Mouse (Mus musculus): ENCODE measurements around the gene Pcolce. TPM values are rescaled to one million over a fixed set of nuclear protein-coding genes. Genes with fewer than 3 reads are reported as not detected.

The Pcolce gene
- polyA plus RNA-seq, 1 experiment: 368 TPM

DNA sequence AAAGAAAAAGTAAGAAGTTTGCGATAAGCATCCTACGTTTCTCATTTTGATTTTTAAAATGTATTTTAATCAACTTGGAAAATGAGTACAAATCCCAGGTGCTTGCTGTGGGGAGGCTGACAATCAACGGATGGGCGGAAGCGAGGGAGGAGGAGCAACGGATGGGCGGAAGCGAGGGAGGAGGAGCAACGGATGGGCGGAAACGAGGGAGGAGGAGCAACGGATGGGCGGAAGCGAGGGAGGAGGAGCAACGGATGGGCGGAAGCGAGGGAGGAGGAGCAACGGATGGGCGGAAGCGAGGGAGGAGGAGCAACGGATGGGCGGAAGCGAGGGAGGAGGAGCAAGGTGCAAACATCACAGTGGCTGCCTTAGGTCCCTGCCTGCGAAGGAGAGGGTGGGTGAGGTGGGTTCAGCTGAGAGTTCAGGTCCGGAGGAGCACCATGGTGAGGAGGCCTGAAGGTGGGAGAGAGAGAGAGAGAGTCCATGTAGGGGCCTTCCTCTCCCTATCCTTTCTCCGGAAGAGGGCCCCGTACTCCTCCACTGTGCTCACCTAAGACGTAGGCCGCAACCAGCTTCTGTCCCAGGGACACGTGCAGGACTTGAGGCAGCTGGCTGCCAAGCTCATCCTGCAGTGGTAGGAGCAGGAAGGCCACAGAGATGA lies 16.9 kb downstream of the Pcolce start:
- H3K36me3 ChIP-seq (ENCODE audit: control insufficient read depth, insufficient read depth): no peaks in the 10 kb centered on the region
- TF ChIP-seq USF1 (IDR thresholded peaks at IDR 0.05; ENCODE audit: low read depth) (no peak), TCF12 (IDR thresholded peaks at IDR 0.05; ENCODE audit: insufficient read depth, poor library complexity, severe bottlenecking) (no peak)
- H3K79me2 ChIP-seq (ENCODE audit: control insufficient read depth, insufficient read depth): no peaks in the 10 kb centered on the region
- no peak overlapping the region for H3K4me3 ChIP-seq
- no peaks in the 10 kb centered on the region for H3K27me3 ChIP-seq (ENCODE audit: control insufficient read depth, insufficient read depth, insufficient read length)
- H3ac ChIP-seq (ENCODE audit: control insufficient read depth, insufficient read length): no peak overlapping the region
- H3K4me2 ChIP-seq (ENCODE audit: low read depth): no peak overlapping the region

DNA sequence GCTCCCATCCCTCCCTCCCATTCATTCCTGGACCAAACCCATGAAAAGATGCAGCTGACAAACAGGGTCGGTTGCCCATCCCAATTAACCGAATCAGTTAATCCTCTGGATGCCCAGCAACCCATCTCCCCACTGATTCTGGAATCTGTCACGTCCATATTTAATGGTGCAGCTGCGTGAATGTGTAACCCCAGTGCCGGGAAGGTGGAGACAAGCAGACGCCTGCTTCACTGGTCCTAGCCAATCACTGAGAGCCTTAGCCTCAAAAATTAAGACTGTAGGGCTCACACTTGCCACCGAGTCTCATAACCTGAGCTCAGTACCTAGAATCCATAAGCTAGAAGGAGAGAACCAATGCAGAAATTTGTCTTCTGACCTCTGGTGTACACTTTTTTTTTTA lies 17.7 kb downstream of the Pcolce start:
- TF ChIP-seq E2F4 (IDR thresholded peaks at IDR 0.05; ENCODE audit: insufficient read depth): no peak
- no peak for TF ChIP-seq REST (IDR thresholded peaks at IDR 0.05; ENCODE audit: insufficient read depth, insufficient read length)
- no peak for TF ChIP-seq MYOD1 (IDR thresholded peaks at IDR 0.05; ENCODE audit: control insufficient read depth in 1 of 3, insufficient read length in 2 of 3, low read depth in 2 of 3)
- TF ChIP-seq POLR2A (IDR thresholded peaks at IDR 0.05; ENCODE audit: insufficient read length, low read depth): no peak
- TF ChIP-seq TCF12 (IDR thresholded peaks at IDR 0.05; ENCODE audit: insufficient read depth, poor library complexity, severe bottlenecking): no peak
- TF ChIP-seq TCF3 (IDR thresholded peaks at IDR 0.05; ENCODE audit: insufficient read length, low read depth): no peak
- TF ChIP-seq SRF (IDR thresholded peaks at IDR 0.05; ENCODE audit: control insufficient read depth, insufficient read length, low read depth): no peak
- no peak for TF ChIP-seq USF1 (IDR thresholded peaks at IDR 0.05; ENCODE audit: low read depth)
- TF ChIP-seq CEBPB (IDR thresholded peaks at IDR 0.05; ENCODE audit: insufficient read depth, poor library complexity, severe bottlenecking): no peak
- no peak for TF ChIP-seq MAX (IDR thresholded peaks at IDR 0.05; ENCODE audit: low read depth)
- TF ChIP-seq MYOG (IDR thresholded peaks at IDR 0.05; ENCODE audit: control insufficient read depth in 1 of 3, insufficient read depth in 1 of 3, insufficient read length in 2 of 3, low read depth in 2 of 3): no peak
- no peak for TF ChIP-seq POLR2AphosphoS2 (IDR thresholded peaks at IDR 0.05; ENCODE audit: insufficient read length, low read depth)
- H3ac ChIP-seq (ENCODE audit: control insufficient read depth, insufficient read length): no peak overlapping the region
- no peak overlapping the region for H3K4me3 ChIP-seq
- no peaks in the 10 kb centered on the region for H3K36me3 ChIP-seq (ENCODE audit: control insufficient read depth, insufficient read depth)
- no peaks in the 10 kb centered on the region for H3K79me2 ChIP-seq (ENCODE audit: control insufficient read depth, insufficient read depth)
- H3K27me3 ChIP-seq (ENCODE audit: control insufficient read depth, insufficient read depth, insufficient read length): no peaks in the 10 kb centered on the region
- H3K4me2 ChIP-seq (ENCODE audit: low read depth): no peak overlapping the region

DNA sequence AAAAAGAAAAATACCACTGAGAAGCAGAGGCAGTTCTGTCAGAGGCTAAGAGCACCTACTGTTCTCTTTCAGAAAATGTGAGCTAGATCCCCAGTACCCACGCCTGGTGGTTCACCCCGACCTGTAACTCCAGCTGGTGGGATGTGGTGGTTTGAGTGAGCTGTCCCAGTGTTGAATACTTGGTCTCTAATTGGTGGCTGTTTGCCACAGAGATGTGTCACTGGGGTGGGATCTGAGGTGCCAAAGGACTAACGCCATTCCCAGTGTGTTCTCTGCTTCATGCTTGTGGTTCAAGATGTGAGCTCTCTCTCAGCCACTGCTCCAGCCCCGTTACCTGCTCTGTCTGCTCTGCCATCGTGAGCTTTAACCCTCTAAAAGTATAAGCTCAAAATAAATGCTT lies 23.1 kb downstream of the Pcolce start:
- H3K79me2 ChIP-seq (ENCODE audit: control insufficient read depth, insufficient read depth): no peaks in the 10 kb centered on the region
- no peaks in the 10 kb centered on the region for H3K27me3 ChIP-seq (ENCODE audit: control insufficient read depth, insufficient read depth, insufficient read length)
- no peak overlapping the region for H3ac ChIP-seq (ENCODE audit: control insufficient read depth, insufficient read length)
- no peaks in the 10 kb centered on the region for H3K36me3 ChIP-seq (ENCODE audit: control insufficient read depth, insufficient read depth)
- H3K4me2 ChIP-seq (ENCODE audit: low read depth): no peak overlapping the region
- no peak overlapping the region for H3K4me3 ChIP-seq
- no peak for TF ChIP-seq SRF (IDR thresholded peaks at IDR 0.05; ENCODE audit: control insufficient read depth, insufficient read length, low read depth)
- no peak for TF ChIP-seq MYOG (IDR thresholded peaks at IDR 0.05; ENCODE audit: control insufficient read depth in 1 of 3, insufficient read depth in 1 of 3, insufficient read length in 2 of 3, low read depth in 2 of 3)
- no peak for TF ChIP-seq TCF3 (IDR thresholded peaks at IDR 0.05; ENCODE audit: insufficient read length, low read depth)
- no peak for TF ChIP-seq REST (IDR thresholded peaks at IDR 0.05; ENCODE audit: insufficient read depth, insufficient read length)
- no peak for TF ChIP-seq TCF12 (IDR thresholded peaks at IDR 0.05; ENCODE audit: insufficient read depth, poor library complexity, severe bottlenecking)
- TF ChIP-seq CEBPB (IDR thresholded peaks at IDR 0.05; ENCODE audit: insufficient read depth, poor library complexity, severe bottlenecking): no peak
- TF ChIP-seq MYOD1 (IDR thresholded peaks at IDR 0.05; ENCODE audit: control insufficient read depth in 1 of 3, insufficient read length in 2 of 3, low read depth in 2 of 3): no peak

DNA sequence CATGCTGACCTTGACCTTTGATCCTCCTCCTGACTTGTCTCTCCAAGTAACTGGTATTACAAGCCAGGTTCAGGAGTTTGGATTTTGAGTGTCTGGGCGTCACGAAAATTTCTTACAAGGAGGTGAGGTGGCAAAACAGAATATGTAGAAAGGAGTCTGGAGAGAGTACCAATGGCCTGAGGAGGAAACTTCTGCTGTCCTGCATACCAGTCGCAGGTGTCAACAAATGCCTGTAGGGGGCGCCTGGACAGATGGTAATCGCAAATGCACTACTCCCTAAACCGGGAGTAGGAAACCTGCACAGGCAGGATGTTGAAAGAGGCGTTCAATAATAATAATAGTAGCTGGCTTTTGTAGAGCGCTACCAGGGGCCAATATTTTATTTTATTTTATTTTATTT lies 28.6 kb downstream of the Pcolce start:
- Histone ChIP-seq H3K36me3 (ENCODE audit: control insufficient read depth, insufficient read depth) (no peaks in the 10 kb centered on the region), H3K4me2 (ENCODE audit: low read depth) (no peak overlapping the region), H3ac (ENCODE audit: control insufficient read depth, insufficient read length) (no peak overlapping the region), H3K4me3 (no peak overlapping the region), H3K27me3 (ENCODE audit: control insufficient read depth, insufficient read depth, insufficient read length) (peaks cover 20% of the 10 kb centered on the region), H3K79me2 (ENCODE audit: control insufficient read depth, insufficient read depth) (no peaks in the 10 kb centered on the region)
- TF ChIP-seq TCF3 (IDR thresholded peaks at IDR 0.05; ENCODE audit: insufficient read length, low read depth) (no peak), USF1 (IDR thresholded peaks at IDR 0.05; ENCODE audit: low read depth) (no peak), CEBPB (IDR thresholded peaks at IDR 0.05; ENCODE audit: insufficient read depth, poor library complexity, severe bottlenecking) (no peak), SRF (IDR thresholded peaks at IDR 0.05; ENCODE audit: control insufficient read depth, insufficient read length, low read depth) (no peak), POLR2AphosphoS2 (IDR thresholded peaks at IDR 0.05; ENCODE audit: insufficient read length, low read depth) (no peak), TCF12 (IDR thresholded peaks at IDR 0.05; ENCODE audit: insufficient read depth, poor library complexity, severe bottlenecking) (no peak), MYOD1 (IDR thresholded peaks at IDR 0.05; ENCODE audit: control insufficient read depth in 1 of 3, insufficient read length in 2 of 3, low read depth in 2 of 3) (no peak), REST (IDR thresholded peaks at IDR 0.05; ENCODE audit: insufficient read depth, insufficient read length) (no peak), POLR2A (IDR thresholded peaks at IDR 0.05; ENCODE audit: insufficient read length, low read depth) (no peak), MYOG (IDR thresholded peaks at IDR 0.05; ENCODE audit: control insufficient read depth in 1 of 3, insufficient read depth in 1 of 3, insufficient read length in 2 of 3, low read depth in 2 of 3) (no peak)

DNA sequence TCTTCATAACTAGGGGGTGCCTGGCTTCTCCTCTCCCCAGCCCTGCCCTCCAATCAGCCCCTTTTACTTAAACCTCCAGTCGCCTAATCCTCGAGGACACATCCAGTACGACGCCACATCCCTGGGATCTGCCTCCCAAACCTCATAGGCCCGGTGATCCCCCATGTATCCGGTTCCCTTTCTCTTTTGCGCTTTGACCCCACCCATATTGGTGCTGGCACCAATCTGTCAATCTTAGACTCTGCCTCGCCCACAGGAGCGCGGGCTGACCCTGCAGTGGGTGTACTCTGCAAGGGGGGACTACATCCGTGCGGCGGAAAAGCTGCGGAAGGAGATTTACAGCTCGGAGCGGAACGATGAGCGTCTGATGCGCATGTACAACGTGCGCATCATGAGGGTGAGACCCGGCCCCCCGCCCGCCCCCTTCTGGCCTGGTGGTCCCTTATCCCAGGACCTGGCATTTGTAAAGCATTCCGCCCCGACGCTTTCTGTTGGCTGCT lies 29.9 kb downstream of the Pcolce start:
- no peak overlapping the region for H3ac ChIP-seq (ENCODE audit: control insufficient read depth, insufficient read length)
- no peak overlapping the region for H3K4me3 ChIP-seq
- peak overlapping the region; percentile 45 for H3K4me2 ChIP-seq (ENCODE audit: low read depth)
- no peaks in the 10 kb centered on the region for H3K79me2 ChIP-seq (ENCODE audit: control insufficient read depth, insufficient read depth)
- peaks cover 20% of the 10 kb centered on the region for H3K27me3 ChIP-seq (ENCODE audit: control insufficient read depth, insufficient read depth, insufficient read length)
- TF ChIP-seq MAX (IDR thresholded peaks at IDR 0.05; ENCODE audit: low read depth) (no peak), MYOG (IDR thresholded peaks at IDR 0.05; ENCODE audit: control insufficient read depth in 1 of 3, insufficient read depth in 1 of 3, insufficient read length in 2 of 3, low read depth in 2 of 3) (no peak), TCF3 (IDR thresholded peaks at IDR 0.05; ENCODE audit: insufficient read length, low read depth) (no peak), MYOD1 (IDR thresholded peaks at IDR 0.05; ENCODE audit: control insufficient read depth in 1 of 3, insufficient read length in 2 of 3, low read depth in 2 of 3) (no peak), TCF12 (IDR thresholded peaks at IDR 0.05; ENCODE audit: insufficient read depth, poor library complexity, severe bottlenecking) (no peak), USF1 (IDR thresholded peaks at IDR 0.05; ENCODE audit: low read depth) (no peak), E2F4 (IDR thresholded peaks at IDR 0.05; ENCODE audit: insufficient read depth) (no peak), POLR2A (IDR thresholded peaks at IDR 0.05; ENCODE audit: insufficient read length, low read depth) (no peak), CEBPB (IDR thresholded peaks at IDR 0.05; ENCODE audit: insufficient read depth, poor library complexity, severe bottlenecking) (no peak), POLR2AphosphoS2 (IDR thresholded peaks at IDR 0.05; ENCODE audit: insufficient read length, low read depth) (no peak), REST (IDR thresholded peaks at IDR 0.05; ENCODE audit: insufficient read depth, insufficient read length) (no peak)
- H3K36me3 ChIP-seq (ENCODE audit: control insufficient read depth, insufficient read depth): no peaks in the 10 kb centered on the region

Data from myocyte (in vitro differentiated cells).